Mouse (Mus musculus) R1 (cell line): Measurements from ENCODE around the gene Setd1a.
"Not testable (repeated sequence)": the region's sequence is repeated elsewhere in the genome, so short reads cannot be mapped to it uniquely, and the experiment has no call there.

Experiments used
- DNase-seq: peaks from one replicate; pipeline ENCODE4 v3.0.0-alpha.2; 2018; ENCODE audit warnings: low read depth, low spot score

Setd1a gene

DNA sequence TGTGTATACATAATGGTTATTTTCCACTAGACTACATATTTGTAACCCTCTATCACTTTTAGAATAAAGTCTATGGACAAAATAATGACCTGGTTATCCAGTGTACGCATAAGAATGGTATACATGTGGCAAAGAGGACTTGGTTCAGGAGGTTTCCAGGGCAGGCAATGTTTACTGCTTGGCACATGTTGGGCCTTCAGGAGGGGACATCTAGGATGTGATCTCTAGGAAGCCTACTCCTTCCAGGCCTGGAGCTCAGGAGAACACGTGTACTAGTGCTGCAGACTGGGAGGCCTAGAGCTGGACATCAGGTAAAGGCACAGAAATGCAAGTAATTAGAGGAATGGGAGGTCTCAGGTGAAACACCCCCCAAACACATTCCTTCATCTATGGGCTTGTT is 59.1 kb downstream of the Setd1a start:
- no peak for DNase-seq

DNA sequence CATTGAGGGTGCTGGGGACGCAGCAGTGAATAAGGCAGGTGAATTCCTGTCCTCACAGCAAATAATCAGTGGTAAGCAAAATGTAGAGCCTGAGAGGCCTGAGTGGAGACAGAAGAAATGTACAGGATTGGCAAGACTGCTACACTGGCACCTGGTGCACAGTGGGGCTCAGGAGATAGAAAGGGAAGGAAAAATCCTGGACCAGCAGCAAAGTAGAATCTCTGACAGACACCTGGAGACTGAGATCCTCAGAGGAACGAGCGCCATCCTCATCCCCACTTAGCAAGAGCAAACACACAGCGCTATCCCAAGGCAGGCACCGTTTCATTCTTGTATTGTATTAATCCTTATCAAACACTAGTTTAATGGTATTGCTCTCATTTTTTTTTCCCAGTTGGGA is 61.0 kb downstream of the Setd1a start:
- DNase-seq = no peak

DNA sequence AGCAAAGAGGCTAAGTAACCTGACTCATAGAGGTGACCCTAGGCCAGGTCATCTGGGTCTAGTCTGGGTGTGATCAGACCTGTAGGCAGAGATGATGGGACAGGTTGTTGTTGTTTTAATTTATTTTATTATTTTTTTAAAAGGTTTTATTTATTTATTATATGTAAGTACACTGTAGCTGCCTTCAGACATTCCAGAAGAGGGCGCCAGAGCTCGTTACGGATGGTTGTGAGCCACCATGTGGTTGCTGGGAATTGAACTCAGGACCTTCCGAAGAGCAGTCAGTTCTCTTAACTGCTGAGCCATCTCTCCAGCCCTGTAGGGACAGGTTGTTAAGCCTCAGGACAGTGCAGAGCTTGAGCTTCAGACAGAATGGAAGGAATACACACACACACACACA is 61.4 kb downstream of the Setd1a start:
- peak; percentile 41 for DNase-seq

DNA sequence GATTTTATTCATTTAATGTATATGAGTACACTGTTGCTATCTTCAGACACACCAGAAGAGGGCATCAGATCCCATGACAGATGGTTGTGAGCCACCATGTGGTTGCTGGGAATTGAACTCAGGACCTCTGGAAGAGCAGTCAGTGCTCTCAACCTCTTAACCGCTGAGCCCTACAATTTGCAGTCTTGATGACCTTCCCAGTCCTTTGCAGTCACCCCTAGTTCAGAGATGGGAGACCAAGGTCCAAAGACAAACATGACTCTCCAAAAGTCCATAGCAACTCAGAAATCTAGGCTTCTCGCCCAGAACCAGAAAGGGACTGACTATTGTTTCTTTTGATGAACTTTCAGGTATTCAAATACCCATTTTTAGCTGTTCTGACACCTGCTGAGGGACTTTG is 63.6 kb downstream of the Setd1a start:
- not testable (repeated sequence) for DNase-seq

DNA sequence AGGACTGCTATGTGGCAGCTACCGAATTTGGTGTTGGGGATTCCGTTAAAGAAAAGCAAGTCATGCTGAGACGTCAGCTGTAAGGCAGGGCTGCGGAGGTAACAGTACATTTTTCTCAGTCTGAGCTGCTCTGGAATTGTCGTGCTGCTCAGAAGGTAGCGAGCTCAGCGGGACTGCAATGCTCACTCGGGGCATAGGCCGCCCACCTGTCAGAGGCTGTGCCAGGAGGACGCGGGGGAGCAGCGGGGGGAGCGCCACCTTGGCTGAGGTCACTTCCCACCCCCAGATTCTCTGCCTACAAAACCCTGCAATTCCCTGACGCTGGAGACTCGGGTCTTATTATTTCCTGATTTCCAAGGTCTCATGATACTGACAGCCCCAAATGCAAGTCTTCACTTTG is 64.4 kb downstream of the Setd1a start:
- DNase-seq = no peak

DNA sequence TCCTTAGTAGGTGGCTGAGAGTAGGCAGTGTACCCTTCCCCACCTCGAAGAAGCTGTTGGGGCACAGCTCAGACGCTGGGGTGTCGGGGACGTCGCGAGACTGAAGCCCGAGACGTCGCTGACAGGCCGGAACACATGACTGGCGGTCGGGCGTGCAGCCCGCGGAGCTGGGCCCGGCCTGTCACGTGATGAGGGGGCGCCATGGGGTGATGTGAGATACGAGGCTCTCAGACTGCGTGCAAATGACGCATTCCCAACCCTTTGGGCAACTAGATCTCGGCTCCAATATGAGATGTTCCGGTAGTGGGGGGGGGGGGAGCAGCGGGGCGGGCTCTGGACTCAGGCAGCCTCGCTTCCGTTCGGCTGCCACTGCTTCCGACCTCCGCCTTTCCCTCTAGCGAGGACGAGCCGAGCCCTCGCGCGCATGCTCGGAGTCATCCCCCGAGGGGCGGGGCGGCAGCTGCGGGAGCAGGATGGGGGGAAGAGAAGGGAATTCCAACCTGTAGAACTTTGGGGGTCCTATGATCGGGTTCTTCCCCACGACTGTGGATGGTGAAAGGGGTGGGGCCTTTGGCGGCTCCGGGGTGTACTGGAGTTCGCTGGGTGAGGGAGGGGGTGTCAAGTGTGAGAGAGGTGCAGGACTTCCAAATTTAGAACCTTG is 65.0 kb downstream of the Setd1a start:
- peak; percentile 92 for DNase-seq

DNA sequence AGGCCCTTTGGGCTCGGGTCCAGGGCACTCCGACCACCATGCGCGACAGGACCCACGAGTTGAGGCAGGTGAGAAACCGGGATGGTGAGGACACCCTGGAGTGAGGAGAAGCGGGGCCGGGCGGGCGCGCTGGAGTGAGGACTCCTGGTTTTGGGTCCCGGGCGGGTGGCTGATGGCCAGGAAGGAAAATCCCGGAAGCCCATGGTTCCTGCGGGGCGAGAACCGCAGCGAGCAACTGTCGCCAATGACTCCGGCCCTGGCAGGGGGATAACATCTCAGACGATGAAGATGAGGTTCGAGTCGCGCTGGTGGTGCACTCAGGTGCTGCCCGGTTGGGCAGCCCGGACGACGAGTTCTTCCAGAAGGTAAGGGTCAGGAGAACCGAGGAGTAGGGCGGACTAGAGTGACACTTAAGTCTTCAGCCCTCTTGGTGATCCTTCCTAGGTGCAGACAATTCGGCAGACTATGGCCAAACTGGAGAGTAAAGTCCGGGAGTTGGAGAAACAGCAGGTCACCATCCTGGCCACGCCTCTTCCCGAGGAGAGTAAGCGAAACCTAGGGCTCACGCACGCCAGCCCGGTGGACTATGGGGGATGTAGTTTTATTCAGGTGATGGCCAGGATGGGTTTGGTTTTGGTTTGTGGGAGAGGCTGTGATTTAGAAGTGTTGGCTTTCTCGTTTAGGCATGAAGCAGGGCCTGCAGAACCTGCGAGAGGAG is 65.7 kb downstream of the Setd1a start:
- peak; percentile 91 for DNase-seq
